Mouse (Mus musculus) embryo, embryonic 11.5 days (tissue): ENCODE results near the gene Frmd4a.

Experiments used
- DNase-seq: peaks from one replicate; pipeline ENCODE4 v3.0.0-alpha.2; 2012; ENCODE audit warnings: low read depth, low spot score

Gene Frmd4a

DNA sequence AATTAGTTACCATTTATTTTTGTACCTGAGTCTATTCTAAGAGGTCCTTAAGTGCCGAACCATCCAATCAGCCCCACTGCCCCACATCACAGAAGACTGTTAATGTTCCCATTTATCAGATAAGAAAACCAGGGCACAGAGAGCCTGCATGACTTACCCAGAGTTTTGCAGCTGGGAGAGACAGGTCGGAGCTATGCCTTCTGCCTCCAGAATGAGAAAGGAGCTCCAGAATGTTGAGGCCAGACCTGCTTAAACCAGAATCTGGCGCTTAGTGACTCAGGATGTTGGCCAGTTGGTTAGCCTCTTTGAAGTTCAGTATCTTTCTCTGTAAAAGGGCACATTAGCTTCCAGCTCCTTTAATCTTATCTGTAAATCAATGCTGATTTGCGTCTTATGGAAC lies 422.4 kb downstream of the Frmd4a start:
- no peak for DNase-seq

DNA sequence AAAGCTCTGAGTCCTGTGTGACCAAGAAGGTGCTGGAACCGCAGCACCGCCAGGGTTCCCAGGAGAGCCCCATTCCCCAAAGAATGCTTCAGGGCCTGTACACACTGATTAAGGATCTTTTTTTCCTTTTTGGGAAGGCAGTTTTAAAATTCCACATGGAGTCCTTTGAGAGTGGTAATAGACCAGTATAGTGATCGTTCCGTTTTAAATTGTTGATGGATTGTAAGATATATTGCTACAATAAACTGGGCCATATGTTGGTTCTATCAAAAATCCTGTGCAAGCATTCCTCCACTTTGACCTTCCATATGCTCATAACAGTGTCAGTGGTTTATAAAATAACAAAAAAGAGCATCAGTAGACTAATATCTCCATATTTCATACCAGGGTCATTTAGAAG lies 424.3 kb downstream of the Frmd4a start:
- DNase-seq = no peak

DNA sequence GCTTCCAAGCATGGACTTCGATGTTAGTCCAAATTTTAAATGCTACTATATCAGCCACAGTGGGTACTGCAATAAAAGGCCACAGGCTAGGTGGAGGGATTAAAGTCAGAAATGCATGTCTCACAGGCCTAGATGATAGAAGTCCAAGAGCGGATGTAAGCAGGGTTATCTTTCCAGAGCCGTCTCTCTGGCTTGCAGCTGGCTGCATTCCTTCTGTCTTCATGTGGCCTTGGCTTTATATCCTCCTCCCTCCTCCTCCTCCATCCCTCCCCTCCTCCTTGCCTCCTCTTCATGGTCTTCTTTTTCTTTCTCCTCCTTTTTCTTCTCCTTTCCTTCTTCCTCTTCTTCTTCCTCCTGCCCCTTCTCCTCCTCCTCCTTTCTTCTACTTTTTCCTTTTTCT lies 427.2 kb downstream of the Frmd4a start:
- DNase-seq = no peak

DNA sequence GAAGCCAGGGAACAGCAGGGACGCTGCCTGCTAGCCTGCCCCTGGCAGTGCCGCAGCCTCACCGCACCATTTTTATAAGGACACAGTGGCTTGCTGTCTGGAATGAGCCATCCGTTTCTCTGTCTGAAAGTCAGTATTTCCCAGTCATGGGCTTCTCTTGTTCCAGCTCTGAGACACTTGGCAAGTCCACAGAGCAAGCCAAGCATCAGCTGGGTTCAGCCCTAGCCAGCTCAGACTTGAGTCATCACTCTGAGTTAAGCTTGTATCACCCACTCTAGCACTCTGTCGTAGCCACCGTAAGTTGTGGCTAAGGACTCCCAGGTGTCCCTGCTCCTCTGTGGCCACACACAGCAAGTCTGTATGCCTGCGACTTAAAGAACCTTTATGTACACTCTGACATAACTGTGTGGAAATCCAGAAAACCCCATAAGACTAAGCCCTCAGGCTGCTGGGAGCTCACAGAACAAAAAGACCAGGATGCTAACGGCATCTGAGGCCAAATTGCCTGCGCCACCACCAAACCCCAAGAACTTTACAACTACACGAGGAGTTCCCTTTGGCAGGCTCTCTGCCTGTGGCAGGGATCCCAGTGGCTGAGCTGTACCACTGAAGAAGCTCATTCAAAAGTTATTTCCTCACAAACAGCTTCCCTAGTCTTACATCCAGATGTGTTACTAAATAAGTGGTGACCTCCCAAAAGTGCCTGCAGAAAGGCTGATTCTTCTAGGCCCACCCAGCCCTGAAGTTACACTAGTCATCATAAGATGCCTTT lies 428.3 kb downstream of the Frmd4a start:
- DNase-seq = no peak

DNA sequence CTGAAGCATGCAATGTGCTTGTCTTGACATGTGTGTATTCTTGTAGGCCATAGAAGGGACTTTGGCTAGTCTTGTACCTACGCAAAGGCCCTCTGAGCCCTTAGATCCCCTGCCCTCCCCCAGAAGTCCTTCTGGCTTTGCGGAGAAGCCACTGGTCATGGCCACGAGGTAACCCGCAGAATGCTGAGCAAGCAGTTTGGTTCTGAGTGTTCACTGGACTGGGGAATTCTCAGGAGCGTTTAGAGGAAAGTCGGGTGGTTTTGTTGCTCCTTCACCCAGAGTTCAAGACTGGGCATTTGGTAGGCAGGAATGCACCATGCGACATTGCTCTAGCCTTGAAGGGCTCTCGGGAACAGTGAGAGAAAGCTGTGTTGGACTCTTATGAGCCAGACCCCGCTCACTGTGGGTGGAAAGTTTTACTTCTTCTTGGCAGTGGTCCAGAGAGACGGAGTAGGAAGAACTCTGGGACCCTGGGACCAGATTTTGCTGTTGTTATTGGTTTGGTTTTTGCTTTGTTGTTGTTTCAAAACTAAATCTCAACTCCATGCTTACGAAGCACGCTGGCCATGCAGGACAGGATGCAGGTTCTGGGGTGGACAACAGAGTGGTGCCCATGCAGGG lies 432.5 kb downstream of the Frmd4a start:
- DNase-seq = no peak

DNA sequence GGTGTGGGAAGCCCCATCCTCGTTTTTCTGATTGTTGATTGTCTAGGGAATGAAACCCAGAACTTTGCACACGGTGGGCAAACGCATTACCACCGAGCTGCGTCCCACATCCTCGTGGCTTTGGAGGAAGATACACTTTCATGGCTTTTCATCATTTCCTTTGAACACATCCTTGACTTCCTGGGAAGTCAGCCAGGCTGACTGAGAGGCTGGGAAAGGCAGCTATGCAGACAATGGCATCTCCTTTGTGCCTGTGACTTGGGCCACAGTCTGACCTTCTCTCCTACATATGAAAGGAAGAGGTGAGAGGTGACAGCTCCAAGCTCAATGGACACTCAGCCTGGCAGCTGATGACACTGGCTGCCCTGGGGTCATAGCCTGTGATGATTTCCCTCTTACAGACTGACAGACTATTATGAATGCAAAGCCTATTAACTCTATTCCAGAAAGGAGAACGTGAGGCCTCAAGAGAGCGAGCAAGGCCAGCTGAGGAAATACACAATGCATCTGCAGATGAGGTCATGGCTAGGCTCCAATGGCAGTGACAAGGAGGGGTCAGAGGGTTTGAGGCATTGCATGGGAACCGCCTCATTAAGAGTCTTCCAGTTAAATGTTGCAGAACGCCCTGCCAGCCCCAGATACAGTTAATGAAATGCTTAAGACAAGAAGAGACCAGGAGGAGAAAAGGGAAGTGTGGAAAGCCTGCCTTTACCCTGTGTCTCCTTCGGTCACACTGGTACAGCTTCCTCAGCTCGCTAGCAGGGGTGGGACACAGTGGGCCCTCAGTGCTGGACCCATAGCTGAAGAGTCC lies 435.3 kb downstream of the Frmd4a start:
- DNase-seq = no peak

DNA sequence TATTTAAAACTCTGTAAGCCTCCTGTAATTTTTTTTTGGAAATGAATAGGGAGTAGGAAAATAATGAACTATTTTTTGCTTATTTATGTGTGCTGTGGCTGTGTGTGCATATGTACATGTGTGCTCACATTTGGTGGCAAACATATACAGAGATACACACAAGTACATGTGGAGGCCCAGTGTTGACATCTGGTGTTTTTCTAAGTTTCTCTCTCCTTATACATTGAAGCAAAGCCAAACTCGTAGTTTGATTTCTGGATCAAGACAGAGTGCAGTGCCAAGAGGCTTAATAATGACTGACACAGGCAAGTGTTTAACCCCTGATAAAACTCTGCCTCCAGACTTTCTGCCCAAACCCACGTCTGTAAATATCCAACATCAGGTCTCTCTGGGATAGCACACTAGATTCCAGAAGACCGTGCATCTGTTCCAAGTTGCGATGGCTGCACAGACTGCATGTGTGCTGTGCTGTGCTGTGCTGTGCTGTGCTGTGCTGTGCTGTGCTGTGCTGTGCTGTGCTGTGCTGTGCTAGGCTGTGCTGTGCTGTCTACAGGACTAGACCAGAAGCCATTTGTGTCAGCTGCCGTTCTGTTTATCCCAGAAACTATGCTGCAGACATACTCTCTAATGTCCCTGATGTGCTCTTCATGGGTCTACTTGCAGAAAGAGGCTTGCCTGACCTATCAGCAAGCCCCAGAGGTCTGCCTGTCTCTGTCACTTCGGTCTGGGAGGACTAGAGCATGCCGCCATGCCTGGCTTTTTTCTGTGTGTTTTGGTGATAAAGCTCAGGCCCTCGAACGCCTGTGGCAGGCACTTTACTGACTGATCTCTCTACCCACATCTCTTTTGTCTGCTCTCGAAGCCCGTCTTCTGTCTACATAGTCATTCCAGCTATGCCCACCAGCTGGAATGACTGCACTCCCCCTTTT lies 437.8 kb downstream of the Frmd4a start:
- no peak for DNase-seq

DNA sequence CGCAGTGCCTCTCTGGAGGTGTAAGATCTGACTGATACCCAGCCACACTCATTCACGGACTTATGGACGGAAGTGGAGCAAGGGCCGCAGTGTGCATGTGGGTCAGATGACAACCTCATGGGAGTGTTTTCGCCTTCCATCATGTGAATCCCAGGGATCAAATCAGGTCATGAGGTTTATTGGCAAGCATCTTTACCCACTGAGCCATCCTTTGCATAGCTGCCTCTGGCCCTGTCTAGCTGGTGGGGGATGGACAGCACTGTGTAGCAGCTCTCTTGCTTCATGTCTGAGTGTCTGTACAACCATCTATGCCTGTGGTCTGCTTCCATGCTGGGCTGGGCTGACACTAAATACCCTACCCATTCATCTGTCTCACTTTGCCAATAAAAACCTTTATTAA lies 443.4 kb downstream of the Frmd4a start:
- no peak for DNase-seq

DNA sequence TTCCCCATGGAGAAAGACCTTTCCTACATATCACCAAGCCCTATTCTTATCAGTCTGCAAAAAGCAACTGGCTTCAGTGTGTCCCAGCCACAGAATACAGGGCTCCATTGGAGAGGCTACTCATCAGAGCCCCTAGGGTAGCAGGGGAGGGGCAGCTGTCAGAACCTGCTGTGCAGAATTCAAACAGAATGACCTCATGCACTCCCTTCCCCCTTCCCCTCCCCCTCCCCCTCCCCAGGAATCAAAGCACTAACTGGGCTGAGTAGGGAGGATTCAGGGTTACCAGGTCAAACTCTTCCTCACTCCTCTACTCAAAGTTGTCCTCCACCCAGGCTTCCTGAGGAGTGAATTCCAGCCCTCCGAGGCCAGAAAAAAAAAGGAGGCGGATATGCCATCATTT lies 444.0 kb downstream of the Frmd4a start:
- DNase-seq = no peak

DNA sequence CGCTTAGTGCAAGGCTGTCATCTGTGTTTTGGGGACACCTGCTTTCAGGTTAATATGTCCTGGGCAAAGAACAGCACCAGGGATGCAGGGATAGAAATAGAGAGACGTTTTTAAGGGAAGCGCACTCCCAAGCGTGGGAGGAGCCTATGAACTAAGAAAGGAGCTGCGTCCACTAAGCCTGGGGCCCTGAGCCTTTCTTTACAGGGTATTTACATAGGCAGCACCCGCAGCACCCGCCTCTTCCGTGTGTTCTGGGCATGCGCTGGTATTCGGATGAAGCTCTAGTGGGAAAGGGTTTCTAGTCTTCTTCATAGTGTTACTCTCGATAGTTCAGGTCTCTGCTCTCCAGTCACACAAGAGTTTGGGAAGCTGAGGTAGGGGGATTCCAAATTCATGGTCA lies 445.0 kb downstream of the Frmd4a start:
- no peak for DNase-seq

DNA sequence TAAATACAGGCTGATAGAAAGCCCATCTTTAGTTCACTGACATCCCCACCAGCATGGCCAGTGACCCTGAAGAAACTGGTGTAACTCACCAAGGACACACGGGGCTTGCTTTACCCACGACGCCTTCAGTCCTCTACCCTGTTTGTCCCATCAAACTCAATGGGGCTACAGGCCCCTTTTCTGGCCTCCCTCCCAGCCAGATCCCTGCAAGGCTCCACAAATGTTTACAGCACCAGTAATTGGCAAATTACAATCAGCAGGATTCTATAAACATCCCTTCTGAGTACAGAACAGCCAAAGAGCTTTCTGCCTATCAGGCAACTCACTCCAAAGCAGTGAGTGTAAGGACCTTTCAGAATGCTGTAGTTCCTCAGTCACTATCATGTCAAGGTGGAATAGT lies 448.6 kb downstream of the Frmd4a start:
- DNase-seq = no peak

DNA sequence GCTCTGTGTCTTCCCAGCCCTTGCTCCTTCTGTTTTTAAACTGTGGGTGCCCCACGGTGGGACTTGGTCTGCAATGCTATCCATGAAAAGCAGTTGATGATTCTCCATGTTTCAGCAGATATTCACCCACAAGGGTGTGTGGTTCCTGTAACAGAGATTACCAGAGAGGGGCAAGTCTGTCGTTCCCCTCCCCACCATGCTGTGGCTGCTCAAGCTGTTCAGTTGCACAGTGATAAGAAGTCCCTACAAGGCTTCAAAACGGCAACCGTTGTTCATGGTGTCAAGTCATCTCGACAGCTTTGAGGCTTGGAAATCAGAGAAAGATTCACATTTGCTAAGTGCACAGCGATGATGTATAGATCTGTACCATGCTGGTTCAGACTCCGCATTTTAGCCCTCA lies 449.8 kb downstream of the Frmd4a start:
- no peak for DNase-seq

DNA sequence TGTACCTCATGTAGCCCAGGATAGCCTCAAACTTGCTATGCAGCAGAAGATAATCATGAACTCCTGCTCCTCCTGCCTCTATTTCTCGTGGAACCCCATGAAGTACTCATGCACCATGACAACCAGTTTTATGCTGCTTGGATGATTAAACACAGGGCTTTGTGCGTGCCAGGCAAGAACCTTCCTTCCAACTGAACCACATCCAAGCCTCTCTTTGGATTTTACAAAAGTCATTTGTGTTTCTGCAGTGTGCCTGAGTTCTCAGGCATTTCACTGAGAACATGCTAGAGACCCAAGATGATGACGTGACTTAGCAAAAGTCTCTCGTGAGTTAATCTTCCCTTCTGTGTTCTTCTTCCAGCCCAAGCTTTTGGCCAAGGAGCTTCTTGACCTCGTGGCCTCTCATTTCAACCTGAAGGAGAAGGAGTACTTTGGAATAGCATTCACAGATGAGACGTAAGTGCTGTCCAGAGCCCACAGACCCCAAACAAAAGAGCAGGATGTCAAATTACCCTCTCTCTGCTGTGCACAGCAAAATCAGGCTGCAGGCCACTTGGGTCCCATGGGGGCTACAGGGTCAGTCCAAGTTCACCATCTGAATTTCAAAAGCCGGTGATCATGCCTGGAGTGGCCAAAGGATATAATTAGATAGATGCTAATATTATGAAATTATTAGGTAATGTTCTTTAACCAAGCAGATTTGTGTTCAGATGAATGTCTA lies 455.4 kb downstream of the Frmd4a start:
- no peak for DNase-seq

DNA sequence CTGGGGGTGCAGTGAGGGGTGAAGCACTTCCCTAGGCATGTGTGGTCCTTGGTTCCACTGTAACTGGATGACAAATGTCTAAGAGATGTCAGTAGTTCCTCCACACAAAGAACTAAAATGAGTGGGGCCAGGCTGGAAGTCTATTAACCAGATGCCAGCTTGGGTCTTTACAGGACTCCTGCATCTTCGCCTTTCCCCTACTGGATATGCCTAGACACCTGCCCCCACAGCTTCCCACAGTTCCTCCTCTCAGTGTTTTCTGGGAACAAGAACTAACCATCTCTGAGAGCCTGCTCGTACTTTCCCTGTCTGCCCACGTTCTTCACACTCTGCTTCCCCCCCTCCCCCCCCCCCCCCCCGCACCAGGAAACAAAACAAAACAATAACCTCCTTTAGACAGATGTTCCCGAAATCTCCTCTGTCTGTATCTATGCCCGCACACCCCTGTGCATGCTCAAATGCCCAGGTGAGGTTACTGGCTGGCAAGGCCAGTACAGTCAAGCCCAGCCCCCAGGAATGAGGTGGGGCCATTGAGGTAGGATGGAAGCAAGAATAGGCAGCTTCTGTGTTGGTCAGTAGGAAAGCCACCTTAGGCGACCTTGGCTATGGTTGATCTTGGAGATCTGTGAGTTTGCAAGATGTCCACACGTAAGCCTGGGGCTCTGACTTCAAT lies 456.5 kb downstream of the Frmd4a start:
- DNase-seq = no peak

DNA sequence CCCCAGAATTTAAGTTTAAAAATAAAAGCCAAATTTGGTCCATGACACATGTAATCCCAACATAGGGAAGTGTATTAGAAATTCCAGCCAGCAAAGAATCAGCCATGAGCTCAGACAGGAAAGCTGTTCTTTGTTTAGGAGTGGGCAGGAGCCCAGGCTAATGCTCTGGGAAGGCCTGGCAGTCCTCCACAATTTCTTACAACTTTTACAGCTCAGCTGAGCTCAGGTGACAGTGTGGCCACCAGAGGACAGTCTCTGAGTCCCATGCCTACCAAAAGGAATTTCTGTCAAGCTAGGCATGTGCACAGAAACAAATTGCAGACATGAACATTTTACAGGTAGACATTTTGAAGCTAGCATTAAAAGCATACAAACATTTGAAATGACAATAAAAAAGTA lies 457.0 kb downstream of the Frmd4a start:
- DNase-seq = no peak

DNA sequence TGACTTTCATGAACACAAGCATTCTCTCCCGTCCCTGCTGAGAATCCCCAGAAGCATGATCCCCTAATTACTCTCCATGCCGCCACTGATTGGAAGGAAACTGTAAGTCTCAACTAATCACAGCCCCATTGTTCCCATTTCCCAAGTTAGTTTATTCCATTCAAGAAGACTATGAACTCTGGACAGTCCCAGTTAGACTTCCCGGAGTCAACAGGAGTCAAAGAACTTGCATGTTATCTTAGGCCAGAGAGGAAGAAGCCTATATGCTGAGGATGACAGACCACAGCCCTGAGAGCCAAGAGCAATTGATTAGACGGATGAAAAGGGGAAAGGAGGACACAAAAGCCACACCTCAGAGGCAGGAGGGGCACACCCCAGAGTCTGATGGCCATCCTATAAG lies 458.5 kb downstream of the Frmd4a start:
- no peak for DNase-seq

DNA sequence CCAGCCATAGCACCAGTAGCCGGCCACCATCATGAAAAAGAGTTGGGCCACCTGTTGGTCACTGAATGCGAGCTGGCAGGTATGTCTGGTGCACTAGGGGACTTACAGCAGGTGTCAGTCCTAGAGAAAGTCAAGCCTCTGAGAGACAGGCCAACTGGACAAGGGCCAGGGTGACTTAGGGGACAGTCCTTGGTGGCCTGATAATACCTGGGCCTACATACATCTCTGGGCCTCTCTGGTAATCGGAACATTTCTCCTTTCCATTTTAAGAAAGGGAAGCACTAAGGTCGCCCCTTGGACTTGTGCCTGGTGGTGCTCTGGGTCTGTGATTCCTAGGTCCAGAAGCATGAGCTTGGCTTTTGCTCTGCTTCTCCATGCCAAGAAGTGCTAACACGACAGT lies 459.1 kb downstream of the Frmd4a start:
- DNase-seq = no peak

DNA sequence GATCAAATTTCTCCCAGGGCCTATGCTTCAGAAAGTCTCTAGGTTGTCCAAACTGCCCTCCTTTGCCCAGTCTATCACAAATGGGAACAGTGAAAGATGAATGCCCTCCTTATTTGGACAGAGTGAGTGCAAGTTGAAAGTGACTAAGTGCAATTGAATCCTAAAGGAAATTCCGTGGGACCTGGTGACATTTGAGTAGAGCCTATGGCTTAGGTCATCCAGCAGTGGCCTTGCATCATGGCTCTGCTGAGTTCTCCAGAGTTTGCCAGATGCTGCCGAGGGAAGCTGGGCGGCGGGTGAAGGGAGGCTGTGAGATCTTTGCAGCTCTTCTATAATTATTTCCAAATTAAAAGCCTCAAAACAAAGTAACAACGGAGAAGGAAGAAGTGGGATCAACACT lies 459.8 kb downstream of the Frmd4a start:
- DNase-seq = no peak

DNA sequence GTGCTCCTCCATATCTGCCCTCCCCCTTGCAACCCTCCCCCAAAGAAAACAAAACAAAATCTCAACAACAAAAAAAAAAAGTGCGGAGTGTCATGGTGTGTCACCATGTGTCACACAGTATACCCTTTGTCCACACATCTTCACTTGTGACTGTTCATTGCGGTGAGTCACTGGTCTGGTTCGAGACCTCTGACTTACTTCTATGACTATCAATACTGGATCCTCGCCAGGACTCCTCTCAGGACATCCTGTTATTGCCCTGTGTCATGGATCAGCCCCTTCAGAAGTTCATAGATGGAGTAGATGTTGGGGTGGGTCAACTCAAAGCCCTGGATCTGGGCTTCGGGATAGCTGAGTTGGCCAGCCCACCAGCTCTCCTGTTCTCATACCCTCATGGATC lies 462.7 kb downstream of the Frmd4a start:
- DNase-seq = no peak

DNA sequence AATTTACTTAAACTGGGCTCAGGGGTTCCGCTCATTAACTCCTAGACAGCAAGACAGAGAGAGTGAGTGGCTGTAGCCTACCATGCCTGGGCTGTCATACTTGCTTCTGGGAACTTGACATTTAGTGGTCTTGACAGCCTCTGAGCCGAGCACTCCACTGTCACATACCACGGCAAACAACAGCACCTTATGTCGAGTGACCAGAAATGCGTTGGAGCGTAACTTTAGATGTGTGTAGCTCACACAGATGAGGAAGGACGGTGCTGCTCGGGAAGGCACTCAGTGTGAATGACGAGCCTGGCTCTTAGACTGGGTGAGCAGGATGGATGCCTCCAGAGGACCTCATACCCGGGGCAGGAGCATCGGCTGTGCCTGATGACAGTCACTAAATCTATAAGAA lies 463.6 kb downstream of the Frmd4a start:
- no peak for DNase-seq

DNA sequence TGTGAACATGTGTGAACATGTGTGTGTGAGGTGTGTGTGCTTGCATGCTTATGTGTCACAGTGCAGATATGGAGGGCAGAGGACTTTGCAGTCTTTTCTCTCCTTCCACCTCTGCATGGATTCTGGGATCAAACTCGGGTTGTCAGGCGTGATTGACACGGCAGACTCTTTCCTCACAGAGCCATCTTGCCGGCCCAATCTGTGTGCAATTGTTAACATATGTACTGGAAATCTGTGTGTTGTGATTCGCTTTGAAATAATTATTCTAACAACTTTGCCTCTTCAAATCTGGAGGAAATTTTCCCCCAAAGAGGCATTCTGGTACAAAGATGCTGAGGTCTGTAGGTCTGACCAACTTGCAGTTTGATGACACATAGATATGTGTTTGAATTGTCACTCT lies 468.7 kb downstream of the Frmd4a start:
- no peak for DNase-seq
